Mouse (Mus musculus) forebrain, postnatal 0 days (tissue): ENCODE data around the gene Matn4. TPM values are rescaled to one million over a fixed set of nuclear protein-coding genes. Genes with fewer than 3 reads are reported as not detected.

ENCODE experiments used
- ATAC-seq: fragments of 200-750 bp; cut with Nextera tagmentation; 2 replicates; pipeline ENCODE4 v1.8.0; 2017; ENCODE audit warnings: mild to moderate bottlenecking, moderate library complexity
- DNase-seq: peaks from one replicate; pipeline ENCODE4 v3.0.0-alpha.2; 2015
- H3K27ac ChIP-seq: fragments of 300-500 bp; sonication (generic); 2 replicates; pipeline ENCODE4 v1.5.1; 2014; ENCODE audit warnings: low read depth, mild to moderate bottlenecking, antibody characterized with exemption, low read length, moderate library complexity, mixed read lengths
- H3K27me3 ChIP-seq: fragments of 300-500 bp; sonication (generic); 2 replicates; pipeline ENCODE4 v1.6.1; 2014; ENCODE audit warnings: mild to moderate bottlenecking, low read length, mixed read lengths; ENCODE audit not compliant: insufficient read depth
- H3K36me3 ChIP-seq: fragments of 300-500 bp; sonication (generic); 2 replicates; pipeline ENCODE4 v1.6.1; 2014; ENCODE audit warnings: mild to moderate bottlenecking, moderate library complexity; ENCODE audit not compliant: insufficient read depth
- H3K4me1 ChIP-seq: fragments of 300-500 bp; sonication (generic); 2 replicates; pipeline ENCODE4 v1.6.1; 2014; ENCODE audit warnings: antibody characterized with exemption; ENCODE audit not compliant: insufficient read depth
- H3K4me2 ChIP-seq: fragments of 300-500 bp; sonication (generic); 2 replicates; pipeline ENCODE4 v1.6.1; 2014; ENCODE audit warnings: low read depth, mild to moderate bottlenecking, moderate library complexity
- H3K4me3 ChIP-seq: fragments of 300-500 bp; sonication (generic); 2 replicates; pipeline ENCODE4 v1.5.1; 2014; ENCODE audit warnings: low read depth, low read length, mixed read lengths
- H3K9ac ChIP-seq: fragments of 300-500 bp; sonication (generic); 2 replicates; pipeline ENCODE4 v1.6.1; 2014; ENCODE audit warnings: mild to moderate bottlenecking
- H3K9me3 ChIP-seq: fragments of 300-500 bp; sonication (generic); 2 replicates; pipeline ENCODE4 v1.6.1; 2016; ENCODE audit warnings: low read length
- CTCF ChIP-seq: sonication (generic); IDR thresholded peaks from 2 replicates; pipeline ENCODE4 v1.5.1; 2016; ENCODE audit warnings: antibody characterized with exemption, control low read depth, low read depth
- WGBS: fragments of 180-500 bp; shearing (Covaris S2); extraction: QIAGEN DNeasy Blood & Tissue Kit; methylation state at CpG from one replicate; pipeline ENCODE4 v1.1.7; 2014; 5-methylcytosine and 5-hydroxymethylcytosine counted together
- polyA plus RNA-seq: library from polyadenylated mRNA; unstranded; fragments of >200 nt; fragmentation: Nextera tagmentation; extraction: Ambion mirVana; gene quantifications from 2 replicates; pipeline ENCODE4 v1.2.1, GENCODE M21; 2015
- total RNA-seq: library from RNA; depleted of rRNA; stranded (reverse); fragments of >200 nt; gene quantifications from 2 replicates; pipeline ENCODE4 v1.2.3, GENCODE M21; 2014

The Matn4 gene
- total and polyA plus RNA-seq, 2 experiments from 2014 or later: 3.3 to 6.2 TPM

GRCm38 (mm10) chr2:164436215-164436913 lies 31.4 kb upstream of the Matn4 start:
- Histone ChIP-seq H3K36me3 (no peaks in the 10 kb centered on the region), H3K27ac (no peak overlapping the region), H3K4me3 (no peak overlapping the region), H3K4me2 (no peak overlapping the region), H3K9me3 (no peaks in the 10 kb centered on the region), H3K4me1 (no peaks in the 10 kb centered on the region), H3K27me3 (0 out of 2 replicates have a peak, but pooled peaks cover 2% of the 10 kb centered on the region), H3K9ac (no peak overlapping the region)
- 22% methylated on average over 8 of the region's 8 CpGs for WGBS
- DNase-seq (no peak), ATAC-seq (peak; percentile 64)
- TF ChIP-seq CTCF: no peak

- Histone ChIP-seq H3K27ac (no peak overlapping the region), H3K27me3 (no peaks in the 10 kb centered on the region), H3K36me3 (no peaks in the 10 kb centered on the region), H3K4me3 (no peak overlapping the region), H3K9ac (no peak overlapping the region), H3K4me1 (no peaks in the 10 kb centered on the region), H3K9me3 (no peaks in the 10 kb centered on the region), H3K4me2 (no peak overlapping the region)
- DNase-seq (no peak), ATAC-seq (no peak)
- 60% methylated on average over 5 of the region's 5 CpGs for WGBS
- TF ChIP-seq CTCF: no peak
Observed at GRCm38 (mm10) chr2:164435216-164436090, 30.5 kb upstream of the Matn4 start.

DNA sequence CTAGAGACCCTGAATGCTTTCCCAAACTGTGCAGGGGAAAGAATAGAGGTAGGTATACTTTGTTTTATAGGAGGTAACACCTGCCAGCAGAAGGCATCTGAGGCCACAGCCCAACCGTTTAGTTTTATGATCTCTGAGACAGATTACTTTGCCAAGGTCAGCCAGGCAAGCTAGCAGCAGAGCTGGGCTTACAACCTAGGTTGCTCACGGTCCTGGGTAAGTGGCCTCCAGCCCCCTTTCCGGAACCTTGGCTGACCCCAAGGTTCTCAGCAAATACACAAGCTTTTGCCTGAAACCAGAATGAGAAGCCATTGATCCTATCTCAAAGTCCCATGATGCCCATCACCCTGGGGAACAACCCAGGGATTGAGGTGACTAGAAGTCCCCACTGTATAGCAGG lies 29.7 kb upstream of the Matn4 start:
- Histone ChIP-seq H3K27me3 (no peaks in the 10 kb centered on the region), H3K4me3 (no peak overlapping the region), H3K4me2 (no peak overlapping the region), H3K4me1 (no peaks in the 10 kb centered on the region), H3K36me3 (no peaks in the 10 kb centered on the region), H3K9ac (no peak overlapping the region), H3K27ac (no peak overlapping the region), H3K9me3 (no peaks in the 10 kb centered on the region)
- no peak for DNase-seq
- TF ChIP-seq CTCF: no peak
- WGBS: 86% methylated on average over 3 of the region's 3 CpGs
- ATAC-seq: no peak

GRCm38 (mm10) chr2:164433278-164433895 lies 28.4 kb upstream of the Matn4 start:
- no peaks in the 10 kb centered on the region for H3K36me3 ChIP-seq
- no peak overlapping the region for H3K27ac ChIP-seq
- no peak for DNase-seq
- H3K9me3 ChIP-seq: no peaks in the 10 kb centered on the region
- no peaks in the 10 kb centered on the region for H3K27me3 ChIP-seq
- no peak overlapping the region for H3K4me3 ChIP-seq
- TF ChIP-seq CTCF: no peak
- 90% methylated on average over 9 of the region's 9 CpGs for WGBS
- ATAC-seq: no peak
- no peak overlapping the region for H3K4me2 ChIP-seq
- H3K9ac ChIP-seq: no peak overlapping the region
- H3K4me1 ChIP-seq: no peaks in the 10 kb centered on the region

GRCm38 (mm10) chr2:164432541-164433191 lies 27.7 kb upstream of the Matn4 start:
- no peaks in the 10 kb centered on the region for H3K4me1 ChIP-seq
- no peaks in the 10 kb centered on the region for H3K9me3 ChIP-seq
- ATAC-seq: no peak
- no peak overlapping the region for H3K4me3 ChIP-seq
- no peaks in the 10 kb centered on the region for H3K36me3 ChIP-seq
- no peak overlapping the region for H3K4me2 ChIP-seq
- no peak overlapping the region for H3K9ac ChIP-seq
- no peak for TF ChIP-seq CTCF
- DNase-seq: no peak
- H3K27ac ChIP-seq: no peak overlapping the region
- no peaks in the 10 kb centered on the region for H3K27me3 ChIP-seq
- WGBS: 40% methylated on average over 22 of the region's 22 CpGs

DNA sequence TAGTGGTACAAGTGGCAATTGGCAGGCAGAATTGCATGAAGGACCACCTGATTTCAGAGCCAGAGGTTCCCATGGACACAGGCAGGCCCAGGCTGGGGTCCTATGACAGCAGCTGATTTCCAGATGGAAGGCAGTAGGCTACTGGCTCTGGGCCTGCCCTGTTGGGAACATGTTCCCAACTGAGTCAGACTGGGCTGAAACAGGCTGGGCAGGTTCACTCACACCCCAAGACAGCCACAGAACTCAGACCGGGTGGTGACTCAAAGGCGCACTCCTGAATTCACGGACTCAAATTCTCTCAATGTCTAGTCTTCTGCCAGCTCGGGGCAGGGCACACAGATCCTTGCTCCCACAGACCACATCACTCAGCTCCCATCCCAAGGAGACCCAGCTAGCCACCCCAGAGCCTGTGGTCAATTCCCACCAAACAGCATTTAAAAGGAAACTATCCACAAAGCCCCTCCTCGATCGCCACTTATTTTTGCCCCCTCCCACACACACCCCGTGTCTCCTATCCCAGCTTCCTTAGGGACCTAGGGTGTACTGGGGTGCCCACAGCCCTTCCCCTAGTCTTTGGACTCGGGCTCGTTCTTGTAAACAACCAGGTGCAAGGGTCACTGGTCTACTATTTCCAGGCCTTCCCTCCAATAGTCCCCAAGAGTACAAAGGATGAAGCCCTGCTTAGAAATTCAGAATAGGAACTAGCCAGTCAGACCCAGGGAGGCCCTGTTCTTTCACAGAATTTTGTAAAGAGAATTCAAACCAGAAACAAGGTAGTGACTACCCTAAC lies 26.9 kb upstream of the Matn4 start:
- 70% methylated on average over 9 of the region's 9 CpGs for WGBS
- Histone ChIP-seq H3K4me2 (no peak overlapping the region), H3K27ac (no peak overlapping the region), H3K4me1 (no peaks in the 10 kb centered on the region), H3K4me3 (no peak overlapping the region), H3K9me3 (no peaks in the 10 kb centered on the region), H3K9ac (no peak overlapping the region), H3K36me3 (no peaks in the 10 kb centered on the region), H3K27me3 (no peaks in the 10 kb centered on the region)
- DNase-seq (no peak), ATAC-seq (no peak)
- no peak for TF ChIP-seq CTCF
